Mouse (Mus musculus) c-Kit-positive CD71-positive TER-119-positive erythroid progenitor cells, embryonic 14.5 days (primary cell): ENCODE results near the gene E130309D02Rik.

Experiments
- DNase-seq: peaks from one replicate; pipeline ENCODE4 v3.0.0-alpha.2; 2013; ENCODE audit warnings: low spot score

E130309D02Rik gene

DNA sequence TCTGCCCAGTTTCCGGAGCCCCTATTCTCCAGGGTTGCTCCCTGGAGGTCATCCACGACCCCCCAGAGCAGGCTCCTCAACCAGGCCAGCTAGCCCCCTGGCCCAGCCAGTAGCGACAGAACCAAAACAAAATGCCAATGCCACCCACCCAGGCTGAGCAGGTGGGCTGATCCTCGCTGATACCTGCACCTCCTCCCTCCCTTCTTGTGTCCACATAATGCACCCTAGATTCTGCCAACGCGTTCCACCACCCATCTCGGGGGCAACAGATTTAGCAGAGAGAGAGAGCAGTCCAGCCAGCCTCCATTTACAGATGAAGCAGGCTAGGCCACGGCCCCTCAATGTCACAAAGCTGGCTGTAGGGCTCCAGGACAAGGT, 46.2 kb downstream of the E130309D02Rik start:
- DNase-seq: no peak

DNA sequence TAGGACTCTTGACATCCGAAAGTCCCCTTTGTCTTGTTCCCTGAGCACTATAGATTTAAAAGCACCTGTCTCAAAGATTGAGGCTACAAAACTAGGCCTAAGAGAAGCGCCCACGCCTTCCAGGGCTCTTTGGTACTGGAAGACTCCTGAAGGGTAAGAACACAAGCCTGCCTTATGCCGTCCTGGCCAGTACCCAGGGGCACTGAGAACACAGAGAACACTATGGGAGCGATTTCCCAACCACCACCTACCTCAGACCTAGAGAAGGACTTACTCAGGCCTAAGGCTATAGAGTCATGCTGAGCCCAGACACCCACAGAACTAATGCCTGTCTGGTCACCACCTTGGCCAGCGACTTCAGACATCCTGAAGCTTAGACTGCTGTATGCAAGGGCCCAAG, 48.4 kb downstream of the E130309D02Rik start:
- no peak for DNase-seq

DNA sequence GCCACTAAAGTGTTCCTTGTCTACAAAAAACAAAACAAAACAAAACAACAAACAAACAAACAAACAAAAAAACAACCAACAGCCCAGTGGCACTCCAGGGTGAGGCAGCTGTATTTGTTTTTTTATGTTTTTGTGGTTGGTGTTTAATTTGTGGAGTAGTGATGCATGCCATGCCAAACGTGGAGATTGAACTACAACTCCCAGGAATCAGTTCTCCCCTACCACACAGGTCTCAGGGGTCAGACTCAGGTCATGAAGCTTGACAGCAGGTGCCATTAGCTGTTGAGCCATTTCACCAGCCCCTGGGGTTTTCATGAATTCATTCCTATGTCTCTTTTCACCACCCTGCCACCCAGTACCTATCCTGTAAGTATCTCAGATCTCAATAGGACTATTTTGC, 49.8 kb downstream of the E130309D02Rik start:
- no peak for DNase-seq

DNA sequence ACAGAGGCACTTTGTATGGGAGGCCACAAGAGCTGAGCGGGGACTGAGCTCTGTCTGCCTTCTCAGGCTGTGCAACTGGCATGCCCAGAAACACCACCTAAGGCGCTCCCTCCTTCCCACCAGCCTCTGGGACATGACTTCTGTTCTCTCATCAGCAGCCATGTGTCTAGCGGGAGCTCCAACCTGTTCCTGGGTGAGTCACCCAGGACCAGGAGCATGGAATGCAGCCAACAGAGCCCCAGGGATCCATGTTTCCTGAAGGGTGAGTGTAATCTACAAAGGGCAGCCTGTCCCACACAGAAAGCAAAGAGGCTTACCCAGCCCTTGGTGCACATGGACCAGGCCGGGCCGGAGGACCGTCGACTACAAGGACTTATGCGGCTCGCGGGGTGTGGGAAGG, 50.5 kb downstream of the E130309D02Rik start:
- DNase-seq: no peak

DNA sequence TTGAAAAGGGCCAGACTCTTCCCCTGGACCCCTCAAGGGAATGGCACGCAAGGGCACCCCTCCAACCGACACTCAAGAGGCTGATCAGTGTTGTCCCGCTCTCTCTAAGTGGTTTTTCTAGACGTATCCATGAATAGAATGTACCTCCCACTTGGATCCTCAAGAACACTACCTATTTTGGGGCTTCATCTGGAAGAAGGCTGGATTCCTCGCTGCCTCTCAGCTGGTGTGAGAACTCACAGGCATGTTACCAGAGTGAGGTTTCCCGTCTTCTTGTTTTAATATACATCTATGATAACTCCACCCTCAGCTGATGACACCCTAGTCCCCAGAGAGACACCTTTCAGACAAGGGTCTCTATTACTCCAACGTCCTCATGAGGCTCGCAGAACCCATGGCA, 53.5 kb downstream of the E130309D02Rik start:
- DNase-seq: no peak

DNA sequence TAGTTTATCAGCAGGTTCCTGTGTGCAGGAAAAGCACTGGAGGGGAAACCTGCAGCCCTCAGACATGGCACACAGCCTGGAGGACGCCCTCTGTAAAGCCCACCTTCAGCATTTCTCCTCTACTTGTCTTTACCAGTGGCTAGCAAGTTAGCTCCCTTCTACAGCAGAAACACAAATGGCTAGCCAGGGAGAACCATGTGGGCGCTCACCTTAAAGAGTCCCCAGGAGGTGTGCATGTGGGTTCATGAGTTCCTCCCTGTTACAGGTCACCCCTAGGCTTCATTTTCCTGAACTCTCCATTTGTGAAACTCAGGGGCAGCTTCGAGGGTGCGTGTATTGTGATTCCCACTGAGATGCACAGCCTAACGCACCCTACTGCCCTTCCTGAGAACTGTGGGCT, 59.4 kb downstream of the E130309D02Rik start:
- DNase-seq: no peak

DNA sequence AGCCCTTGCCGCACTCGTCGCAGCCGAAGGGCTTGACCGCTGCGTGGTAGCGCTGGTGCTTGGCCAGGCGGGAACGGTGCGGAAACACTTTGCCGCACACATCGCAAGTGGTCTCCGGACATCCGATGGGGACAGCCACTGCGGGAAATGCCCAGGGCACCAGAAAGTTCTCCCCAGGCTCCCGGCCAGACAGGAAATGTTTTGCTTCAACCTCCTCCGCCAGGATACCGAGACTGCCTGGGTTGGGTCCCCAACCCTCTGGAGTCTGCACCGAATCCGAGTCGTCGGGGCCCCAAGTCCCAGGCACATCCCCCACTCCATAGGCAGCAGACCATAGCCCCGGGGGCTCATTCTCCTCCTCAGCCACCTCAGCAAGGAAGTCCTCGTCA, 60.0 kb downstream of the E130309D02Rik start:
- no peak for DNase-seq

DNA sequence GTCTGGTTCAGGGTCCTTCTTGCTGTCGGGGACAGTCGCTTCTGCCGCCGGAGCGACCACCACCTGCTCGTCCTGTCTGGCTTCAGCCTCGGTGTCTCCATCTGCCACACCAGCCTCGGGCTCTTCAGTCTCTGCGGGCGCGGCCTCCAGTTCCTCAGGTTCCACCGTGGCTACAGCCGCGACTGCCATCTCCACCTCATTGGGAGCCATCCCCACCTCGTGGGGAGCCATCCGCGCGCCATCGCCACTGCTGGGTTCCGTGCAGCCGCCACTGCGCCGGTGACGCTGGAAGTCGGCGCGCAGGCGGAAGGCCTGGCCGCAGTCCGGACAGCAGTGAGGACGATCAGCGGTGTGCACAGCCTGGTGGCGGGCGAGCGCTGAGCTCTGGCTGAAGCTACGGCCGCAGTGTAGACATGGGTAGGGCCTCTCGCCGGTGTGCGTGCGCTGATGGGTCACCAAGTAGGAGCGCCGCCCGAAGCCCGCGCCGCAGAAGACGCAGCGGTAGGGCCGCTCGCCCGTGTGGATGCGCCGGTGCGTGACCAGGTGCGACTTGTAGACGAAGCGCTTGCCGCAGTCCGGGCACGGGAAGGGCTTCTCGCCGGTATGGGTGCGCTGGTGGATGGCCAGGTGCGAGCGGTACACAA, 60.6 kb downstream of the E130309D02Rik start:
- no peak for DNase-seq

DNA sequence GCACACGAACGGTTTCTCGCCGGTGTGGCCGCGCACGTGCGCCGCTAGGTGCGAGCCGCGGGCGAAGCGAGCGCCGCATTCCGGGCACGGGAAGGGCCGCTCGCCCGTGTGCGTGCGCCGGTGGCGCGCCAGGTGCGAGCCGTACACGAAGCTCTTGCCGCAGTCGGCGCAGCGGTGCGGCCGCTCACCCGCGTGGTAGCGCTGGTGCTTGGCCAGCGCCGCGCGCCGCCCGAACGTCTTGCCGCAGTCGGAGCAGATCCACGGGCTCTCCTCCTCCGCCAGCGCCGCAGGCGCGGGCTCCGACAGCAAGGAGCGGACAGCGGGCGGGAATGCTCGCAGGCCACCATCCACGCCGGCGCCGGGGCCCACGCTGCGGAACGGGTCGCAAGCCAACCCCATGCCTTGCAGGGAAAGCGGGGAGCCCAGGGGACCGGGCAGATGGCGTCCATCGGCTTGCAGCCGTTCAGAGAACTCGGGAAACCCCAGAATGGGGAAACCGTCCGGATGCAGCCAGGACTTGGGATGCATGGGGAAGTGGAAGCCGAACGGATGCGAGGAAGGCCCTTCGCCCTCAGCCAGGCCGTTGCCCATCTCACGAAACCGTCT, 61.2 kb downstream of the E130309D02Rik start:
- DNase-seq: no peak

DNA sequence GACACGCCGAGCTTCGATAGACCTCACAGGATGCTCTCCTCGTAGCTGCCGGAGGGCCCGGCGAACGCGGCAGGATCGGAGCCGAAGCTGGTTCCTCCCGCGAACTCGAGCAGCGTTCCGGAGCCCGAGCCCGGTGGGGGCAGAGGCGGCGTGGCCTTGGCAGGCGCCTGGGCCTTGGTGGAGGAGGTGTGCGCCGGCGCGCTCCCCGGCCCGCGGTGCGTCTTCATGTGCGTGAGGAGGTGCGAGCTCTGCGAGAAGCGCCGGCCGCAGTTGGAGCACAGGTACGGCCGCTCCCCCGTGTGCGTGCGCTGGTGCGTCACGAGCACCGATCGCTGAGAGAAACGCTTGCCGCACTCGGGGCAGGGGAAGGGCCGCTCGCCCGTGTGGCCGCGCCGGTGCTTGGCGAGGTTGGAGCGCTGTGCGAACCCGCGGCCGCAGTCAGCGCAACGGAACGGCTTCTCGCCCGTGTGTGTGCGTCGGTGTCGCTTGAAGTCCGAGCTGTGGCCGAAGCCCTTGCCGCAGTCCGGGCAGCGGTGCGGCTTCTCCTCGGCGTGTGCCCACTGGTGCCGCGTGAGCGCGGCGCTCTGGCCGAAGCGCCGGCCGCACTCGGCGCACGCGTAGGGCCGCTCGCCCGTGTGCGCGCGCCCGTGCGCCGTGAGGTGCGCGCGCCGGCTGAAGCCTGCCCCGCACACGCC, 61.8 kb downstream of the E130309D02Rik start:
- DNase-seq: no peak

DNA sequence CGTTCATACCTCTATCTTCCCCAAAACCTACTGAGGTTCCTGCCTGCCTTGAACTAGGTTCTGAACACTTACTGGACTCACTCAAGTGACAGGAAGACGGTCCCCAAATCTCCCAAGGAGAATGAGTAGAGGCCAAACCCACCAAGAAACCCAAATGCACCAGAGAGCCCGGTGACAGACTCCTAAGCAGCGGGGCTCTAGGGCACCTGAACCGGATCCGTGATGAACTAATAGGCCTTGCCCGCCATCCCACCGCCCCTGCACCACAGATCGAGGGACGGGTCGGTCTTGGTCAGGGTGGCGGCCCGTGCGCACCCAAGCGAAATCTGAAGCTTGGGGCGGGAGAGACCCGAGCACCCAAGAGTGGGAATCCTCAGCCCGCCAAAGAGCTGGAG, 62.4 kb downstream of the E130309D02Rik start:
- DNase-seq: no peak

DNA sequence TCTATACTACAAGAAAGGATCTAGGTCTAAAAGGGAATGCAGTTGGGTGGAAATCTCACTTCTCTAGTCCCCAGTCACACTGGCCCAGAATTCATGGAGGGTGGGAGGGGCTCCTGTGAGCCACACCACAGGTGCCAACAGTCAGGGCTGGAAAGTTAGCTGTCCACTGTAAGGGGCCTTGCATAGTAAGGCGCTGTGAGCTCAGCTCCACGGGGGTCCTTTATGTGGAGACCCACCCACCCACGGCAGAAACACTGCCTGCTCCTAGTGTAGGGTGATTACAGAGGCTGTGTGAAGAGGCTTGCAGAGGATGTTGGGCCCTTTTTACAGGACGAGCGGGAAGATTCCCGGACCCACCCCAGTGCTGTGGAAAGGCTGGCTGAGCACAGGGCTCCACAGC, 63.1 kb downstream of the E130309D02Rik start:
- DNase-seq: no peak
